Mouse (Mus musculus): ENCODE measurements around the gene Pla2g2e.
"Not testable (repeated sequence)": the region's sequence is repeated elsewhere in the genome, so short reads cannot be mapped to it uniquely, and the experiment has no call there.

Gene Pla2g2e

GRCm38 (mm10) chr4:138877731-138878130, at the start of gene Pla2g2e:
Gene Pla2g2e, plus strand, starts transcription at chr4:138877942.
- no peak for DNase-seq (ENCODE audit: low read depth, low spot score)

- DNase-seq (ENCODE audit: low read depth, low spot score): no peak
Measured at GRCm38 (mm10) chr4:138839806-138840205, 37.9 kb upstream of the Pla2g2e start.

- no peak for DNase-seq (ENCODE audit: low read depth, low spot score)
Measured at GRCm38 (mm10) chr4:138840726-138841125, 37.0 kb upstream of the Pla2g2e start.

DNA sequence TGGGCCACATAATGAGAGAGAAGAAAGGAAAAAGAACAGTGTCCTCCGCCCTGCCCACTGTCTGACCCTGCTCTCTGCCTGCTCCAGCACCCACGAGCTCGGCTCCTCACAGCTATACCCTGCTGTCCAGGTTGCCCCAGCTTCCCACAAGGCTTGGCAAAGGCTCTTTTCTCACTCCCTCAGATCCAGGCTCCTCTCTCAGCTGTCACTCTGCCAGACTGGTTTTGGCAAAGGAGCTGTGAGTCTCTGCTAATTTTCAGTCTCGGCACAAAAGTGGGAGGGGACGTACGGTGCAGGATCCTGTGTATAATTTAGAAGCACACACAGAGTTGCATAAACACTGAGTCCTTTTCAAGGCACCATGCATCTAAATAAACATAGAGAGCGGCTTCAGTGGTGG, 36.4 kb upstream of the Pla2g2e start:
- DNase-seq (ENCODE audit: low read depth, low spot score): no peak

DNA sequence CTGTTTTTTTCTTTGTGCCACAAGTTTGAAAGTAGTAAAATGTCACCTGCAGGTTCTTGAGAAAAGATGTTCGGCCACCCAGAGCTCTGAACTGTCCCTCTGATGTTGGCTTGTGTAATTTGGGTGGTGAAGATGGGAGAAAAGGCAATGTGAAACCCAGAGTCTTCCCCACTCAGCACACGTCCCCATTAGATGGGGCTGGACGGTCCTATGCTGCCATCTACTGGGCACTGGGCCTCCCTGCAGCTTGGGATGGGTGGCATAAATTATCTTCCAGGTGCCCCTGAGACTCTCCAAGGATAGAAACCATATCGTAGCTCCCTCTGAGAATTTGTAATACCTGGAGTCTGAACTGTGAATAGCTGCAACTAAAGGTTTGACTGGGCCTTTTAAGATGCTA, 26.3 kb upstream of the Pla2g2e start:
- DNase-seq (ENCODE audit: low read depth, low spot score): peak; percentile 64

DNA sequence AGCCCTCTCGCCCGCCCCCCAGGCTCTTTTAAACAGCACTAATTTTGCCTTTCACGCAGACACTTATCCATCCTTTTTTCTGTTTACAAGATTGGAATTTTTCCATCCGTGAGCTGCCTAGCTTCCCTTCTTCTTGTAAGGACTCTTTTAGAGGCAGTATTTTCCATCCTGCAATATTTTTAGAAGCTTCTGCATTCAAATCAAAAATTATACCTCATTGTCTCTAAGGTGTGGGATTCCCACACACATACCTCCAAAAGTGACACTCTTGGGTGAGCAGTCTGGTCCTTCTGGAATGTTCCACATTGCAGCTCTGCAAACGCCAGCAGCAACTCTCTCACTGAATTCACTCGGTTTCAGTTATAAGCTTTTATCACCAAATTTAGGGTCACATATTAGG, 24.8 kb upstream of the Pla2g2e start:
- no peak for DNase-seq (ENCODE audit: low read depth, low spot score)

DNA sequence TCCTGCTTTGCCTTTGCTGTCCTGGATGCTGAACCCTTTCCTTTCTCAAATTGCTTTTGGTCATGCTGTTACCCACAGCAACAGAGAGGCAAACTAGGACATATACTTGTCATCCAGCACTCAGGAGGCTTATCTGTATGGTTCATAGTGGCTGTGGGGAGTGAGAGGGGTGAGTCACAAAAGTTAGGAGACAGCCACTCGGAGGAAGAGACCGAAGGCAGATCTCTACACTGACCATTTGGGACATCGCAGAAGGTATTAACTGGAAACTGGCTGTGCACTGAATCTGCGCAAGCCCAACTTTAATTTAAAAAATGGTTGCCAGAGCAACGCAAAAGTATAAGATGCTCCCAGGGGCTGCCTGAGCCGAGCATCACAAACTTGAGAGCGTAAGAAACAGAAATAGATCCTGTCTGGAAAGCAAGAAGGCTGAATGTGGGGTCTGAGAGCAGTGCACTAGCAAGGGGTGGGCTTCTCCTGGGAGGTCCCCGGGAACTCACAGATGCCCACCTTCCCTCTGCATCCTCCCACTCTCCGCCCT, 22.6 kb upstream of the Pla2g2e start:
- DNase-seq (ENCODE audit: low read depth, low spot score): no peak

DNA sequence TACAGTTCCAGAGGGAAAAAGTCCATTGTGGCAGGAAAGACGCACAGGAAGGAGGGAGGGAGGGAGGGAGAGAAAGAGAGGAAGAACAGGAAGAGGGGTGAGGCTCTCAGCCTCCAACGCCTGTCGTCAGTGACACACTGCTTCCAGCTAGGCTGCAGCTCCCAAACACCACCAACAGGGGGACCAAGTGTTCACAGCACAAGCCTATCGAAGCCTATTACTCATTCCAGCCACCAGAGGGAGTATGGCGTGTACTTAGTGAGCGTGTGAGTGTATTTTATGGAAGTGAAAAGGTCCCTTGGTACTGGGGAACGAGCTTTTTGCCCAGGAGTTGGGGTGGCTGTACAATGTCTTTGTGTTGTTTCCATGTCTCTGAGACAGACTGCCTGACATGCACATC, 21.3 kb upstream of the Pla2g2e start:
- DNase-seq (ENCODE audit: low read depth, low spot score): peak; percentile 89

DNA sequence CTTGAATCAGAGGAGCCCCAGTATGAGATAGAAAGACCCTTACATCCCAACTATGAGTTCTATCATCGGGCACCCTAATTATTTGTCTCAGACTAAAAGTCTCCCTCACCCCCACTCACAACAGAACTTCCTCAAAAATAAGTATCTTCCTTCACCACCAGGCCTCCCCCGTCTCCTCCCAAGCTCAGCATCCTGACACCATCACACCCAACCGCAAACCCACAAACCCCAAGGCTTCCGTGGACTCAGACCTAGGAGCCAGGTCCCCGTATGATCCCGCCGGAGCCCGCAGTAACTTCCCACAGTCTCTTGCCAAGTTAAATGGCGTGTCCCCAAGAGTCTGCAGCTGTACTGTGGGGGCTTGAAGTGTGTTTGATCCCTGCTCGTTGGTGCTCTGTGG, 20.2 kb upstream of the Pla2g2e start:
- no peak for DNase-seq (ENCODE audit: low read depth, low spot score)

DNA sequence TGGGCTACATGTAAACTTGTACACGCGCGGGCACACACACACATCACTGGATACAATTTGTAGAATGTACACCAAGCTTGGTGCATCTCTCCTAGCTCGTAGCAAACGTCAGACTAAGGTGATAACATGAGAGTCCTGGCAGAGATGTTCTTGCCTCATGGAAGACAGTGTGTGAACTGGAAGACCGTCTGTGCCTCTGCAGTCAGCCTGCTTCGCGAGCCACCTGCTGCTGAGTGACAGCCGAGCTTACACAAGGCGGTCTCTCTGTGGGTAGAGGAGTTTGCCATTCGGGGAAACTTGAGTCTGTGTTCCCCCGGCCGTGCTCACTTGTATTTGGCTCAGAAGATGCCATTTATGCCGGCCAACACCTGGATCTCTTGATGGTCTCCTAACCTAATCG, 19.3 kb upstream of the Pla2g2e start:
- no peak for DNase-seq (ENCODE audit: low read depth, low spot score)

GRCm38 (mm10) chr4:138859245-138859644, 18.5 kb upstream of the Pla2g2e start:
- peak; percentile 41 for DNase-seq (ENCODE audit: low read depth, low spot score)

- peak; percentile 69 for DNase-seq (ENCODE audit: low read depth, low spot score)
Measured at GRCm38 (mm10) chr4:138859728-138860127, 18.0 kb upstream of the Pla2g2e start.

DNA sequence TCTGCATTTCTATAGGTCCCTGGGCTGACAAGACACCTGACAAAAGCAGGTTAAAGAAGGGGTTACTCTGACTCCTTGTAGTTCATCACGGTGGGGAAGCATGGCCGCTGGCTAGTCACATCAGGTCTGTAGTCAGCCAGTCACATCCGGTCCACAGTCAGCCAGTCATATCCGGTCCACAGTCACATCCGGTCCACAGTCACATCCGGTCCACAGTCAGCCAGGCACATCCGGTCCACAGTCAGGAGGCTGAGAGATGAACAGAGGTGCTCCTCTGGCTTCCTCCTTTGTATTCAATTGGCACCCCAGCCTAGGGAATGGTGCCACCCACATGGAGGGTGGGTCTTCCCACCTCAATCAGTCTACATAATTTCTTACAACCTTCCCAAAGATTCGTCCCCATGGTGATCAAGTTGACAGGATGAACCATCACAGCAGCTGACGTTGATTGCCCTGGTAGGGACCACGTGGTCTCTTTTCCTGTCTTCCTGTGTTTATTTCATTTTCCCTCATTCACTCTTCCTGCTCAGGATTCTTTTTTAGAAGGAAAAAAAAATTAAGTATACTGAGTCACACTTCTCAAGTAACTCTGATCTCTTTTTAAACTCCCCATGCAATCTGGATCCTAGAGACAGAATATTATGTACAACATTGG, 14.3 kb upstream of the Pla2g2e start, which contains the start of gene Pla2g5:
Gene Pla2g5 (minus strand): TSS at position 139 of the 655 bp plus-strand sequence.
- DNase-seq (ENCODE audit: low read depth, low spot score): no peak

DNA sequence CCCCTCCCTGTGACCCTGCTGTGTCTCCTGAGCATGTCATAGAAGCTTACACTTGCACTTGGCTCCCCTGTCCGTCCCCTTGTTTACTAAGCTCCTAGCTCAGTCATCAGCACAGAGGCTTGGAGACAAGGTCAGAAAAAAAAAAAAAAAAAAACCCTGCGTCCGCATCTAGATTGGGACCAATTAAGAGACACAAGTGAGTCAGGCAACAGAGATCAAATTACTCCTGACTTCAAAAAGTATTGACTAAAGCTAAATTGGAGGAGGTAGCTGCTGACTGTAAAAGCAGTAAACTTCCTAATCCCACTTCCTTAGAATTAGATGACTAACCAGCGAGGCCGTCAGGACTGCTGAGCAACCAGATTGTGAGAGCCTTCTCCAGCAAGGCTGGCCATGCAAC, 12.7 kb upstream of the Pla2g2e start:
- no peak for DNase-seq (ENCODE audit: low read depth, low spot score)

- DNase-seq (ENCODE audit: low read depth, low spot score): no peak
Measured at GRCm38 (mm10) chr4:138865991-138866390, 11.8 kb upstream of the Pla2g2e start.

DNA sequence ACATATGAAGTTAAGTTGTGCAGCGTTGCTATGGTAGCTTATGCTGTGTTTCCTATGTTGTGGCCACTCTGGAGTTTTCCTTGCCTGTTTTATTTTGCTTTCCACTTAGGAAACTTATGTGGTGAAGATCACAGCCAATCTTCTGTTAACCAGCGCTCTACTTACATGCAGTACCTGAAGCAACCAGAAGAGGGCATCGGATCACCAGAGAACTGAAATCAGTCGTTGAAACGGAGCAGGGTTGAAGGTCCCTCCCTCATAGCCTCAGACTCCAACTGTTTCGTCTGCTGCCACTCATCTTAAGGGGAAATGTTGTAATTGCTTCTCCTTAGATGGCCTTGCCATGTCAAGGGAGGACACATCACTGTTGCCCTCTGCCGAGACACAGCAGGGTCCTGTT, 11.3 kb upstream of the Pla2g2e start:
- peak; percentile 80 for DNase-seq (ENCODE audit: low read depth, low spot score)

DNA sequence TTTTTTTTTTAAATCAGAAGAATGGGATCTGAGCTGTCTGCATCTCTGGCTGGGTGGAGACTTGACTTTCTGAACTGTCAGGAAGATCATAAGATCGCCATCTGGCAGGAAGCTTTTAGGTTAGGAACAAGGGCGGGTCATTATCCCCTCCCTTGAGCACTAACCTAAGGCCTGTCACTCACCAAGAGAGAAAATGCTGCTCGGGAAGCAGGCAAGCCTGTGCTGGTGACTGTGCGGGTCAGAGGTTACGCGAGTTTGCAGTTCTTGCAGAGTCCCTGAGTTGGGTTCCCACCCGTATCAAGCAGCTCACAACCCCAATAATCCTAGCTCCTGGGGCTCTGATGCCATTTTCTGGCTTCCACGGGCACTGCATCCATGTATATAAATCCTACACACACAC, 9.1 kb upstream of the Pla2g2e start:
- DNase-seq (ENCODE audit: low read depth, low spot score): no peak

DNA sequence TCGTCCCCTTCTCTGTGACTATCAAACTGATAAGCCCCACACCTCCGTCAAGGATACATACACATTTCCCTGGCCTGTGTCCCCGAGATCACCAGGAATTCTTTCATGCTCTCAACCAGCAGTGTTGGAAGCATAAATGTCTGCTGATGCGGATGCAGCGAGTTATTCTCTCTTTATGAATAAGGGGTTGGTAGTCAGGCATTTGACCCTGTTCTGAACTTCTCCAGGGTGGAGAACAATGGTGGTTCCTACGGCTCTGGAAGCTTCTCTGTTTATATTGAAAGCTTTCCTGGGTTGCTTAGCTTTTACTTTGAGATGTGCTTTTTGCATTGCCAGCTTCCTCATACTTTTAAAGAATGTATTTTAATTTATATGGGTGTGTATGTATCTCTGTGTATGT, 3.9 kb upstream of the Pla2g2e start, which contains the start of gene Gm13030:
Gene Gm13030 (minus strand): TSS at position 101 of the 400 bp plus-strand sequence.
- no peak for DNase-seq (ENCODE audit: low read depth, low spot score)

DNA sequence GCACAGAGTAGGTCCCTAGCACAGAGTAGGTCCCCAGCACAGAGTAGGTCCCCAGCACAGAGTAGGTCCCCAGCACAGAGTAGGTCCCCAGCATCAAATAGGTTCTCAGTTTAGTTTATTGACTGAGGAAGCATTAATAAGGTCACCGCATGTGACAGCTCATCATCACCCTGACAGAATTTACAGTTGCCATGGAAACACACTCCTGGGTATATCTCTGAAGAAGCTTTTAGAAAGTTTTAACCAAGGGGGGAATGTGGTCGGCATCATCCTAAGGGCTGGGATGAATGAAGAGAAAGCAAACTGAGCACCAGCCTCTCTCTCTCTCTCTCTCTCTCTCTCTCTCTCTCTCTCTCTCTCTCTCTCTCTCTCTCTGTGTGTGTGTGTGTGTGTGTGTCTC, 2.5 kb upstream of the Pla2g2e start:
- DNase-seq (ENCODE audit: low read depth, low spot score): not testable (repeated sequence)

- no peak for DNase-seq (ENCODE audit: low read depth, low spot score)
Measured at GRCm38 (mm10) chr4:138875986-138876385, 1.8 kb upstream of the Pla2g2e start.

GRCm38 (mm10) chr4:138878783-138879182, 1.0 kb downstream of the Pla2g2e start:
- no peak for DNase-seq (ENCODE audit: low read depth, low spot score)

GRCm38 (mm10) chr4:138879808-138880207, 2.1 kb downstream of the Pla2g2e start:
- no peak for DNase-seq (ENCODE audit: low read depth, low spot score)

DNA sequence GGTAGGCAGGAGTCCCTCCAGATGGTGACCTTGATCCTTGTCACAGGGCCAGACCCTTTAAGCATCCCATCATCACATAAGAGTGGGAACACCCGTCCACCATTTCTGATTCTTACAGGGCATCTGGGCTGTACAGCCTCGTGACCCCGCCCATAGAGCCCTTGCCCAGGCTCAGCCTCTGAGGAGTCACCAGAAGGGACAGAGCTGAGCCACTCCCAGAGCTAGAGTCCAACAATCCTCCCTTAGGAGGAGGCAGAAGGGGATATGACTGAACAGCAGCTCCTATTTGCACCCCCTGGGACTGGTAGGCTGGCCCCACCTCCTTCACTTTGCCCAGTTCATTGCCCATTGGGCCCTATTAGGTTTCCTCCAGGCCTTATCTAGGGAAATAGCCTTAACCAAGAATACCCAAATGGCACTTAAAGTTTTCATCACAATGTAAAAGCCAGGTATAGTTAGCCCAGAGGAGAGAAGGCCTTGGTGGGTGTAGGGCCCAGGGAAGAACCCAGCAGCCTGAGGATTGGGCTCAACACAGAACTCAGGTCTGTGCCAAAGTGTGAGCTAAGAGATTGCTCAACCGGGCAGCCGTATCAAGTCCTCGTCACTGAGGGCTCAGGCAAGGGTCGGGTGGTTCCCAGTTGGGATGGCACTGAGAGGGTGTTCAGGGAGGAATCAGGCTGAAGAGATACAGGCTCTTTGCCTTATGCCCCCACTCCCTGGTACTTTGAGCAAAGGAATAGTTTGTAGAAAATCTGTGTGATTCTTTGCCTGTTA, 3.3 kb downstream of the Pla2g2e start:
- DNase-seq (ENCODE audit: low read depth, low spot score): no peak

Measured in forelimb bud, embryonic 11.5 days (tissue).